Mouse (Mus musculus) right cerebral cortex, postnatal 36 days (tissue): ENCODE measurements around the gene Taf11.

Experiments
- DNase-seq, 2 experiments: peaks; one replicate each; pipeline ENCODE4 v3.0.0; 2022; ENCODE audit warnings: low spot score in 2 of 2, mixed read lengths in 1 of 2

Taf11 gene

GRCm38 (mm10) chr17:27922174-27922712 is 12.6 kb upstream of the Taf11 start:
- no peak for DNase-seq

- no peak for DNase-seq
These were observed 11.0 kb upstream of the Taf11 start for GRCm38 (mm10) chr17:27920676-27921075.

DNA sequence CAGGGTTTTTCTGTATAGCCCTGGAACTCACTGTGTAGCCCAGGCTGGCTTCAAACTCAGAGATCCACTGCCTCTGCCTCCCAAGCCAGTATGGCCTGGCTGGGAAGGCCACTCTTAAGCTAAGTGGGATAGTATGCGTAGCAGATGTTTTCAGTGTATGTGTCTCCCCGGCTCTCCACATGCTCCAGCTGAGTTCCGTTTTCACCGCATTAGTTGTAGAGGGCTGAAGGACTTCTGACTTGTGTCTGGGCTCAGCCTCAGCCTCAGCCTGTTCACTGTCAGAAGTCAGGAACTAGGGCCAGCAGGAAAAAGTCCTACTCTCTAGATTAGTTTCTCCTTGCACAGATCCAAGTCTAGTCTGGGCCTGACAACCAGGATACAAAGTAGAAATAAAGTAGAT is 6.7 kb upstream of the Taf11 start:
- DNase-seq, result no peak

- DNase-seq, result no peak
These were observed 5.1 kb upstream of the Taf11 start for GRCm38 (mm10) chr17:27914742-27915141.

DNA sequence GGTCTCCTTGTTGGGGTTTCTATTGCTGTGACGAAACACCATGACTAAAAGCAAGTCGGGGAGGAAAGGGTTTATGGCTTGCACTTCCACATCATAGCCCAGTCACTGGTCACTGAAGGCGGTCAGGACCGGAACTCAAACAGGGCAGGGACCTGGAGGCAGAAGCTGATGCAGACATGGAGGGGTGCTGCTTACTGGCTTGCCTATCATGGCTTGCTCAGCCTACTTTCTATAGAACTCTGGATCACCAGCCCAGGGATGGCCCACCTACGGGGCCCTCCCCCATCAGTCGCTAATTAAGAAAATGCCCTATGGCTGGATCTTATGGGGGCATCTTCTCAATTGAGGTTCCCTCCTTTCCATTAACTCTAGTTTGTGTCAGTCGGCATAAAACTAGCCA is 1.7 kb upstream of the Taf11 start:
- no peak for DNase-seq

DNA sequence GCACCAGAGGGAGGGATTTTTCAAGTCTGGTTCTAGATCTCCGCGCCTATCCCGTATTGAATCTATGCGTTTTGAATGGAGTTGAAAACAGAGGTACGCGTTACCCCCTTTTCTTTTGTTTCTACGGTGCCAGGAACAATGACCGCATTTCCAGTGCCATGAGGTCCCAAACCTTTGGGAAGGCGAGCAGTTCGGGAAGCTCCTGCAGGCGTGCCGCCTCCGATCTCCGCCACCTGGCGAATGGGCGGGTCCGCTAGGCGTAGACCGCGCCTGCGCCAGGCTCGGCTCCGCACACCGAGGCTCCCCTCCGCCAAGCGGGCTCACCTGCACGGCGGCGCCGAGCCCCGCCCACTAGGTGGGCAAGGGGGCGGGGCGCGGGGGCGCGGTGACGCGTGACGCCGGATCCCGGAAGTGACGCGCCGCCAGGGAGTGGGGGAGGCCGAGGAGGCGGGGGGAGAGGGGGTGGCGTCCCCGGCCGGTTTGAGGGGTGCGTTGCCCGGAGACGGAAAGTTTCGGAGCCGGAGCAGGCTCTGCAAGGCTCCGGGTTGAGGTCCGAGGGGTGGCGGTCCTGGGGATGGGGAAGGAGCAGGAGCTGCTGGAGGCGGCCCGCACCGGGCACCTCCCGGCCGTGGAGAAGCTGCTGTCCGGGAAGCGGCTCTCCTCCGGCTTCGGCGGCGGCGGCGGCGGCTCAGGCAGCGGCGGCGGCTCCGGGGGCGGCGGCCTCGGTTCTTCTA is 589 bp downstream of the Taf11 start, which contains the start of gene Anks1:
Gene Anks1 (plus strand): TSS at position 419 of the 734 bp plus-strand sequence.
- peak; percentile 61 to 64 for DNase-seq

- peak in 1 of 2 experiments; percentile 35 for DNase-seq
These were observed 1.3 kb downstream of the Taf11 start for GRCm38 (mm10) chr17:27908206-27908887.

DNA sequence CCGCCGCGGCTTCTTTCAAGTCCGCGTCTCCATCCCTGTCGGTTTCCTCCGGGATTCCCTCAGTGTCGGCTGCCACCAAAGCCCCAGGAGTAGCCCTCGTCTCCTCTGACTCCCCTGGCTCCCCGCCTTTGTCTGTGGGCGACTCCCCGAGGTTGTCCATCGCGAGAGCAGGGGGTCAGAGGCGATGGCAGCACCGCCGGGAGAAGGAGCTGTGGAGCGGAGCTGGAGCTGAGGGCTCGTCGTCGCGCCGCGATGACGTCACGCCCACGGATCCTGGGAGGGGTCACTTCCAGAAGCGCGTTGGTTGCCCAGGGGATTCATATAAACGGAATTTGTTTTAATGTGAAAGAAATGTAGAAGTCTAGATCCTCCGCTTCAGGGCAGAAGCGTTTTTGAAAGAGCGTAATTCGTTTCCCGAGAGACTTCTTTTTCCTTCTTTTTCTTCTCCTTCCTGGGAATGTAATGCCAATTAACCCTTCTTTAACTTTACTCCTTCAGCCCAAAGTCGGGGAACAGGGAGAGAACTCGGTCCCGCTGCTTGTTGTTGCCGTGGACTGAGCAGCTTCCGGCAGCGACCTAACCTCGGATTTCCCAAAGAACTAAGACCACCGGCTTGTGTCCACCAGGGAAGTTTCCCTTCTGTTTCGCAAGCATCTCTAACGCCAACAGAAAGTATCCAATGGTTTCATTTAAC is 2.0 kb downstream of the Taf11 start:
- peak; percentile 90 to 92 for DNase-seq

- DNase-seq, result no peak
These were observed 23.0 kb downstream of the Taf11 start for GRCm38 (mm10) chr17:27886499-27887210.

- DNase-seq, result no peak
These were observed 25.6 kb downstream of the Taf11 start for GRCm38 (mm10) chr17:27883994-27884393.

GRCm38 (mm10) chr17:27883129-27883528 is 26.5 kb downstream of the Taf11 start:
- DNase-seq, result no peak

- DNase-seq, result no peak
These were observed 28.1 kb downstream of the Taf11 start for GRCm38 (mm10) chr17:27881518-27881917.

DNA sequence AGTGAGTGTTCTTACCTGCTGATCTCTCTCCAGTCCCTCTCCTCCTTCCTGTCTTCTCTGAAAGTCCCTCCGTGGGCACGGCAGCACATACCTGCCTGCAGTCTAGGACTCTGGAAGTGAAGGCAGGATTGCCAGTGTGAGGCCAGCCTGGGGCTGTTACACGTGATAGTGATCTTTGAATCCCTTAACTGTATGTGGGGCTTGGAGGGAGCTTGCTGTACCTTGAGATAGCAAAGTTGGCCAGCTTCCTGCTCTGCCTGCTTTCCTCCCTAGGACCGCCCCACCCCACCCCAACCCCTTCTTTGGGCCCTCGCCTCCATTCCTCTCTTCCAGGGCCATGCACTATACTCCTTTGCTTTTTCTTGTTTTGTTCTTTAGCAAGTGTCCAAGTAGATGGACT is 35.1 kb downstream of the Taf11 start:
- DNase-seq, result no peak

DNA sequence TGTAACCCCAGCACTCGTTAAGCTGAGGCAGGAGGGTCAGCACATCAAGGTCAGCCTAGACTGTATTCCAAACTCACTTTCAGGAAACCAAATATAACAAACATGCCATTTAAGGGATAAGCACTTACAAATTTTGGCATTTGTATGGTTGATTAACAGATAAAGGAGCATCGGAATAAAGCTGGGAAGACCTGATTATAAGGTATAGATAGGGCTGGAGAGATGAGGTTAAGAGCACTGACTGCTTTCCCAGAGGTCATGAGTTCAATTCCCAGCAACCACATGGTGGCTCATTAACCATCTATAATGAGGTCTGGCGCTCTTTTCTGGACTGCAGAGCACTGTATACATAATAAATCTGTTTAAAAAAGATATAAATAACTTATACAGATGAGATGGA is 36.1 kb downstream of the Taf11 start:
- no peak for DNase-seq

GRCm38 (mm10) chr17:27871851-27872250 is 37.8 kb downstream of the Taf11 start:
- peak; percentile 17 to 58 for DNase-seq

- DNase-seq, result no peak
These were observed 42.9 kb downstream of the Taf11 start for GRCm38 (mm10) chr17:27866737-27867136.

- DNase-seq, result no peak
These were observed 44.2 kb downstream of the Taf11 start for GRCm38 (mm10) chr17:27865461-27865860.

- DNase-seq, result no peak
These were observed 50.5 kb downstream of the Taf11 start for GRCm38 (mm10) chr17:27859131-27859530.

- DNase-seq, result no peak
These were observed 51.8 kb downstream of the Taf11 start for GRCm38 (mm10) chr17:27857649-27858475.

GRCm38 (mm10) chr17:27856798-27857648 is 52.6 kb downstream of the Taf11 start:
- DNase-seq, result peak in 1 of 2 experiments; percentile 14
